Mouse (Mus musculus) kidney, embryonic 14.5 days (tissue): Measurements from ENCODE around the gene 2610001J05Rik. TPM values are rescaled to one million over a fixed set of nuclear protein-coding genes. Genes with fewer than 3 reads are reported as not detected.

ENCODE experiments used
- ATAC-seq: fragments of 200-750 bp; cut with Nextera tagmentation; 2 replicates; pipeline ENCODE4 v1.8.0; 2017; ENCODE audit warnings: moderate number of reproducible peaks, mild to moderate bottlenecking, moderate TSS enrichment, moderate library complexity; ENCODE audit not compliant: low FRiP score, low TSS enrichment
- H3K27ac ChIP-seq: fragments of 300-500 bp; sonication (generic); 2 replicates; pipeline ENCODE4 v1.5.1; 2014; ENCODE audit warnings: low read depth, mild to moderate bottlenecking, low read length, moderate library complexity, mixed read lengths
- H3K27me3 ChIP-seq: fragments of 300-500 bp; sonication (generic); 2 replicates; pipeline ENCODE4 v1.6.1; 2014; ENCODE audit warnings: mild to moderate bottlenecking, low read length; ENCODE audit not compliant: control insufficient read depth, insufficient read depth
- H3K36me3 ChIP-seq: fragments of 300-500 bp; sonication (generic); 2 replicates; pipeline ENCODE4 v1.6.1; 2014; ENCODE audit warnings: low read length, mixed read lengths; ENCODE audit not compliant: control insufficient read depth, insufficient read depth
- H3K4me1 ChIP-seq: fragments of 300-500 bp; sonication (generic); 2 replicates; pipeline ENCODE4 v1.6.1; 2014; ENCODE audit warnings: low read length, mixed read lengths; ENCODE audit not compliant: control insufficient read depth, insufficient read depth
- H3K4me2 ChIP-seq: fragments of 300-500 bp; sonication (generic); replicated peaks from 2 replicates; pipeline ENCODE4 v1.6.1; 2014; ENCODE audit warnings: low read depth, mild to moderate bottlenecking, low read length
- H3K4me3 ChIP-seq: fragments of 300-500 bp; sonication (generic); 2 replicates; pipeline ENCODE4 v1.5.1; 2014; ENCODE audit warnings: mild to moderate bottlenecking, low read length
- H3K9ac ChIP-seq: fragments of 300-500 bp; sonication (generic); 2 replicates; pipeline ENCODE4 v1.6.1; 2014; ENCODE audit warnings: low read depth, mild to moderate bottlenecking, low read length, moderate library complexity
- H3K9me3 ChIP-seq: fragments of 300-500 bp; sonication (generic); 2 replicates; pipeline ENCODE4 v1.6.1; 2016; ENCODE audit warnings: low read length; ENCODE audit not compliant: control insufficient read depth
- WGBS: fragments of 180-500 bp; shearing (Covaris S2); extraction: QIAGEN DNeasy Blood & Tissue Kit; methylation state at CpG from one replicate; pipeline ENCODE4 v1.1.7; 2014; 5-methylcytosine and 5-hydroxymethylcytosine counted together
- polyA plus RNA-seq: library from polyadenylated mRNA; unstranded; fragments of >200 nt; fragmentation: Nextera tagmentation; extraction: Ambion mirVana; gene quantifications from 2 replicates; pipeline ENCODE4 v1.2.1, GENCODE M21; 2014

2610001J05Rik gene
- 69.6 and 107 TPM in 2 replicates for polyA plus RNA-seq

DNA sequence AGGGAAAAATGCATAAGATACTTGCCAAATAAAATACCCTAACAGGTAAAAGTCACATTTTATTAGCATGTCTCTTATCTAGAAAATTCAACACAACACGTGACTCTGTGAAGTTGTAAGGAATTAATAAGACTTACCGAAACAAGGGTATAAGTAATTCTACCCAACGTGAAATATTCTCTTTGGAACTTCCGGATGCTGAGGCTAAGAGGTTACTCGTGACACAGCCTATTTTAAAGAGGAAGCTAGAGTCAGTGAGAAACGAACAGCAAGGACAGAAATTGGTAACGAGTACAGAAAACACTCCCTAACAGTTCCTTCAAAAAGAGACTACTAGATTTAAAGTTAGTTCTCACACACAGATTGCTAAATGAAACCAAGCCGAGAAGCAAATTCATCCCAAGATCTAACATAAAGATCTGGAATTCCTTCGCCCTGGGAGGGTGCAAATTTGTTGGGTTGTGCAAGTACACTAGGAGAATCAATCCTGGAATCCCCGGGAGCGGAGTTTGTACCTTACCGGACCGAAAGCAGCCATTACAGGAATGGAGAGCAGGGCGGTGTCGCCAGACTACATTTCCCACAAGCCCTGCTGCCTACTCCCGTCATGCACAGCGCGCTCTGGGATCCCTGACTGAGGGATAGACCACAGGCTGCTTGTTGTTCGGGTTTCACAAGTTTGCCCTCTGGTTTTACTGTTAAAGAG, at the start of gene 2610001J05Rik:
Gene 2610001J05Rik, minus strand, starts transcription at position 600 of the 706 bp plus-strand sequence.
- Histone ChIP-seq H3K36me3 (no peaks in the 10 kb centered on the region; the same call in 1 of the 2 replicates), H3K9me3 (no peaks in the 10 kb centered on the region), H3K9ac (peak within 1 kb of the TSS; percentile 76), H3K4me2 (peak within 1 kb of the TSS; percentile 47), H3K27me3 (no peaks in the 10 kb centered on the region), H3K27ac (peak within 1 kb of the TSS; percentile 66; the same call in 1 of the 2 replicates), H3K4me1 (no peaks in the 10 kb centered on the region), H3K4me3 (peak within 1 kb of the TSS; percentile 66)
- WGBS = under 1% methylated on average over 19 of the region's 19 CpGs
- peak; percentile 100 for ATAC-seq

DNA sequence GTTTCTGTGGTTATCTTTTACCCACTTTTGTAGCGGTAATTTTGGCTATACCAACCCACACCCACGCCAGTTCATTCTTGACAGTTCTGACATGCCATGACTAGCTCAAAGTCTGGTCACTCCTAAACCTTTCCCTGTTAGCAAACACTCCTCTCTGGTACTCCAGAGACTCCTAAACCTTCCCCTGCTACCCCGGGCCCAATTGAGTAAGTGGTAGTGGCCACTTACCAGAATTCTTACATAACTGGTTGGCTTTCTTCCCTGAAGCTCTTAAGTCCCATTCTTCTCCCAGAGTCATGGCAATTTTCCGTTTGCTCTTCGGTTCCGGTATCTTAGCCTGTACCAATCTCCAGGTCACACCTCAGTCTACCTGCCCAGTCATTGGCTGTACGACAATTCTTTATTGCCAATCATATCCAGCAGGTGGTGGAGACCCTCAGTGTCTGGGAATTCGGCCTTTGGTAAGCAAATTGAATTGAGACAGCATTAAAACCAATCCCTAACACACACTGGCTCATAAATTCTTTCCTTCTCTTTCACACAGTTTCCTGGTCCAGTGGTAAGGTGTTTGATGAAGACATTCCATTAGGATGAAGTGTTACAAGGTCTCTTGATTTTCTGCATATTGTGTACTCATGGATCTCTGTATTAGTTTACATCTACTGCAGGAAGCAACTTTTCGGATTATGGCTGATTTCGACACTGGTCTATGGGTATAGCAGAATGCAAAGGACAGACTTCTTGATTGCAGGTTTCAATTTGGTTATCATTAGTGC, 38.6 kb upstream of the 2610001J05Rik start:
- ATAC-seq = no peak
- Histone ChIP-seq H3K4me1 (no peaks in the 10 kb centered on the region), H3K9ac (no peak overlapping the region), H3K4me2 (no peak overlapping the region), H3K27ac (no peak overlapping the region), H3K36me3 (no peaks in the 10 kb centered on the region), H3K9me3 (no peaks in the 10 kb centered on the region), H3K27me3 (no peaks in the 10 kb centered on the region), H3K4me3 (no peak overlapping the region)
- WGBS = 94% methylated on average over 10 of the region's 10 CpGs

DNA sequence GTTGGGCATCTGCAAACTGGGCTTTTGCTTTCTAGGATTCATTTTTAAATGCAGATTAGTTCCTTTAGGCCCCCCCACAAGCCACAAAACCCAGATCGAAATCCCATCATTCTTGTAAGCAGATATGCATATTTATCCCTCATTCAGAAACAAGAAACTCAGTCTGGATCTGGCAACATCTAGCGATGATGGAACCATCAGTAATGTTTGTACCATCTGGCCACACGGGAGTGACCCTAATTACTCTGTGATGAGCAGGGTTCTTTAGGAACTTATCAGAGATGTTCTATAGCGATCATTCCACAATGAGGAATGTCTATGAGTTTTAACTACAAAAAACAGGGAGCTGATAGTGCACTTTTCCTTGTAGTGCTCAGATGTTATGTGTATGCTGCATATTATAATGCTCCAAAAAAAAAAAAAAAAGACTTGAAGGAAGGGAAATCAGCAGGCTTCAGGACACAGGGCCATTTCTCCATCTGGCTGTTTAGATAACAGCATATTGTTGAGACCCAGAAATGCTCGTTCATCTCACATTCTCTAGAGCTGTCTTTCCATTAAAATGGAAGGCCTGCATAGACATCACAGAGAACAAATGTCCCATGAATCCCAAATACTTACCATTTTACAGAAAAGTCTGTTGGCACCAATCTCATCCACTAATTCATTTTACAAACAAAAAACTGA, 31.8 kb upstream of the 2610001J05Rik start:
- Histone ChIP-seq H3K27ac (no peak overlapping the region), H3K36me3 (no peaks in the 10 kb centered on the region), H3K27me3 (no peaks in the 10 kb centered on the region), H3K9ac (no peak overlapping the region), H3K9me3 (no peaks in the 10 kb centered on the region), H3K4me3 (no peak overlapping the region), H3K4me2 (no peak overlapping the region), H3K4me1 (no peaks in the 10 kb centered on the region)
- 89% methylated on average over 5 of the region's 5 CpGs for WGBS
- no peak for ATAC-seq

DNA sequence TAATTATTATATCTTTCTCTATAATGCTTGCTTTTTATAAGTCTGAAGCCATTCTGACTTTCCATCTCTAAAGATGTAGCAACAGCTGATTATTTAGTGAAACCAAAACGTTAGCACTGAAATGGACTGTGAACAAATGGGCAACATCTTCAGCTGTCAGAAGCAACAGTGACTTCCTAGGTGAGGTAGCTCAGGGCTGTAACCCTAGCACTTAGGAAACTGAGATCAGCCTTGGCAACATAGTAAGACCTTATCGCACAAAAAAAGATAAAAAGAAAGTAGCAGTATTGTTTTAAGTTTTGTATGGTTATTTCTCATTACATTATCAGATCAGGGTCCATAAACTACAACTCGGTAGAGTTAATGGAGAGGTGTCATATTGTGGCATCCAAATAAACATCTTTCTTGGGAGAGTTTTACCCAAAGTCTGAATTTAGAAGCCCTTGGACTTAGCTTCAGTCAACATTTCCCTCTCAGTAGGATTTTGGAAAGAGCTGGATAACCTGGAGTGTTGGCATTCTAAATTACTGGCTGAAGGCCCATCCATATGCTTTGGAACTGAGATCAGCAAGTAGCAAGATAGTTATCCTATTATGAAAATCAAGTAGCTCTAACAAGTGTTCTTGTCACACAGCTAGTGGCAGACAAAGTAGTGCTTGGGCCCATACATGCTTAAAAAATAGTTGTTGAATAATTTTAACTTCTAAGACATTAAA, 13.7 kb upstream of the 2610001J05Rik start:
- ATAC-seq = no peak
- 84% methylated on average over 3 of the region's 3 CpGs for WGBS

DNA sequence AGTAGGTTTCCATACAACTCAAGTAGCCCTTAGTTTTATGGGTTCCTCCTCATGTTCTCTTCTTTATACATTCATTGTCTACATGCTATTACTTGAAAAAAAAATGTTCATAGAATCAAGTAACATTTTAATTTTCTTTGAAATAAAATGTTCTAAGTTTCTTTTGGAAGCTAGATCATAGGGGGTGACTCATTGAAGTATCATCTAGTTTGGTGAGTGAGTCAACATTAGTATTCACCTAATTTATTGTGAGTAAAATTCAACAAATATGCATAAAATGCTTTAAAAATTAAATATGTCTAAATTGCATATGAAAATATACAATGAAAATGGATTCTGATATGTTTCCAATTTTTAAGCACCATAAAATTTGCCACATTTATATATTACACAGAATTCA, 11.6 kb upstream of the 2610001J05Rik start:
- Histone ChIP-seq H3K4me1 (no peaks in the 10 kb centered on the region), H3K36me3 (no peaks in the 10 kb centered on the region), H3K27me3 (no peaks in the 10 kb centered on the region), H3K9me3 (no peaks in the 10 kb centered on the region), H3K4me2 (no peak overlapping the region), H3K4me3 (no peak overlapping the region), H3K27ac (no peak overlapping the region), H3K9ac (no peak overlapping the region)
- no peak for ATAC-seq

More for the DNA sequence above, 13.7 kb upstream of the 2610001J05Rik start:
- no peaks in the 10 kb centered on the region for H3K27me3 ChIP-seq
- no peaks in the 10 kb centered on the region for H3K36me3 ChIP-seq
- no peak overlapping the region for H3K4me3 ChIP-seq
- no peaks in the 10 kb centered on the region for H3K9me3 ChIP-seq
- no peaks in the 10 kb centered on the region for H3K4me1 ChIP-seq
- no peak overlapping the region for H3K4me2 ChIP-seq
- no peak overlapping the region for H3K27ac ChIP-seq
- H3K9ac ChIP-seq = no peak overlapping the region

DNA sequence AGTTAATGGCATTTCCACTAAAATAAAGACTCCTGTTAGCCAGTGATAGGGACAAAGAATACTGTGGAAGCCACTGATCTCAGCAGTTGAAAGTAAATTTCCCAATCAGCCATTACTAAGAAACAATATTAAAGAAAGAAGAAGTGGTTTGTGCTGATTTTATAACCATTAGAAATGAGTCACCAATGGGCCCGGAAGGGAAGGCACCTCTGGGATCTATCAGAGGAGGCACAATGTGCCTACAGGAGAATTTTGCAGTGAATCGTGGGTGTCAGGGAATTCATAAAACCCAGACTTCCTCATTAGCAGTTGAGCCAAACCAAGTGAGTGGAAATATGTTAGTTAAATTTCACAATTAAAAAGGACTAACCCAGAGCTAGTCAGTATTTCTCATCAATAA, 2.6 kb upstream of the 2610001J05Rik start:
- ATAC-seq = no peak
- H3K4me2 ChIP-seq = no peak overlapping the region
- H3K36me3 ChIP-seq = no peaks in the 10 kb centered on the region; the same call in 1 of the 2 replicates
- 95% methylated on average over 2 of the region's 2 CpGs for WGBS
- H3K27me3 ChIP-seq = no peaks in the 10 kb centered on the region
- no peak overlapping the region for H3K4me3 ChIP-seq
- no peak overlapping the region for H3K9ac ChIP-seq
- H3K27ac ChIP-seq = no peak overlapping the region
- H3K9me3 ChIP-seq = no peaks in the 10 kb centered on the region
- H3K4me1 ChIP-seq = no peaks in the 10 kb centered on the region

DNA sequence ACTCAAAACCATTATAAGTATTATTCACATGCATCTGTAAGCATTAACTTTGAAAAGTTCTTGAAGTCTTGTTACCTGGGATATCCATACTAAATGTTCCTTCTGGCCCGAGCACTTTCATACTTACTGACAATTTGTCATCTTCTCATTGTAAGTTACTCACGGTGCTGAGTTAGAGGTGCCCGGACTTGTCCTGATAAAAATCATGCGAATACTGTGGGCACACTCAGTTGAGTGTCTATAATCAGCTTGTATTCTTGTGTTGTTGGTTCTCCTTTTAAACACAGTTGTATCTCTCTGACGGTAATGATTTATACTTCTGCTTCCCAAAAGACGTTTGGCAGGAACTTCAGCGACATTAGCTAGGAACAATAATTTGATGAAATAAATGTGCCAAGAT, 758 bp upstream of the 2610001J05Rik start:
- 39% methylated on average over 7 of the region's 7 CpGs for WGBS
- Histone ChIP-seq H3K27me3 (no peaks in the 10 kb centered on the region), H3K4me1 (no peaks in the 10 kb centered on the region), H3K4me2 (peak overlapping the region; percentile 47), H3K36me3 (no peaks in the 10 kb centered on the region; the same call in 1 of the 2 replicates), H3K27ac (no peak overlapping the region), H3K9ac (no peak overlapping the region), H3K4me3 (peak overlapping the region; percentile 66), H3K9me3 (no peaks in the 10 kb centered on the region)
- ATAC-seq = 0 out of 2 replicates have a peak, but pooled peaks have one; percentile 14

DNA sequence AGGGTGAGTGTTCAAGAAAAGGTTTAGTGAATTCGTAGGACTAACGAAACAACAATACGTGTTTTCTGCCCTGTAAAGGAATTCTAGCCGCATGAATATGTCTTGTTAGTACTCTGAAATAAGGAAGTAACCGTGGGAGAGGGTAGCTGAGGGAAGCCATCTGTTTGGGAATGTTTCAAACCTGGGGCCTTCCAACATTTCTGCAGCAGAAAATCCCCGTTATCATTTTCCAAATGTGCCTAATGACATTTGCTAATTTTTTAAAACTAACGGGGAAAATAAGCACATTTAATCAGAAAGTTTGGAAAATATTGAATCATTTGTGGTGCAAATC, 274 bp upstream of the 2610001J05Rik start:
- Histone ChIP-seq H3K4me2 (peak overlapping the region; percentile 47), H3K36me3 (no peaks in the 10 kb centered on the region; the same call in 1 of the 2 replicates), H3K9ac (peak overlapping the region; percentile 55; the same call in 1 of the 2 replicates), H3K9me3 (no peaks in the 10 kb centered on the region), H3K27me3 (no peaks in the 10 kb centered on the region), H3K4me1 (no peaks in the 10 kb centered on the region), H3K27ac (peak overlapping the region; percentile 66; the same call in 1 of the 2 replicates), H3K4me3 (peak overlapping the region; percentile 66)
- ATAC-seq = peak; percentile 77
- WGBS = under 1% methylated on average over 7 of the region's 7 CpGs
